Mouse (Mus musculus): ENCODE results near the gene Car5a.

DNA sequence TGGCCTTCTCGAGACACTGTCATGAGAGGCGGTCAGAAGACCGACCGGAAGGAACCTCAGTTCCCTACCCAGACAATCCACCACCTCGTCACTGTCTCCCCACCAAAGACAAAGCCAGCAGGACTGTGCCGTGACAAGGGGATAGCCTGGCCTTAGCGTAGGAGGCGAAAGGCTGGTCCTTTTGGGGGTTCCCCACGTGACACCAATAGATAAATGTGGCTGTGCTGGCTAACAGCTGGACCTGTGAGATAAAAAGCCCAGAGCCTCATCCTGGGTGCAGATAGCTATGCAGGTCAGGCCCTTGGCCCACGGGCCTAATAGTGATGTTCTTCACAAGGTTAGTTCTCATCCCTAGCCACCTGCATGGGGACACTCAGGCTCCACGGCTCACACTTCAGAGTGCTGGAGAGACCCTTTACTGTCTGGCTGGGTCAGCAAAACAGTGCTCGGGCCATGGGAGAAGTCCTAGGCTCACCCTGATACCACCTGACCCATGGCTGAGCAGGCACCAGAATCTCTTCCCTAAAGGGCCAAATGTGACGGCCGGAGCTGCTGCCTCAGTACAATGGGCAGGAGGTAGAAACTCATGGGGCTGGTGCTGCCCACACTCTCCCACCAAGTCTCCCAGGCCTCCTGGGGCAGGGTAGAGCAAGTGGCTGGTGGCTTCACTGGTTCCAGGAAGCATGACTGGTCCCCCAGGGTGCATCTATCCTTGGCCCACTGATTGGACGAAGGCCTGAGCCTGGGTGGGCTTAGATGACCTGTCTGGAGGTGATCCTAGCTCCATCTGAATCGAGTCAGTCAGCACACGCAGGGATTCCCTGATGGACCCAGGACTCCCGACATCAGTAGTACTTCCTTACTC lies 45.3 kb downstream of the Car5a start:
- no peak for TF ChIP-seq POLR2AphosphoS5 (IDR thresholded peaks at IDR 0.05; ENCODE audit: insufficient replicate concordance, low read depth, low read length)
- TF ChIP-seq TAL1 (conservative IDR thresholded peaks at IDR 0.05; ENCODE audit: low read depth, low read length): peak; percentile 92
- no peak for TF ChIP-seq CTCF (IDR thresholded peaks at IDR 0.05; ENCODE audit: low read depth, low read length)
- TF ChIP-seq GATA1 (IDR thresholded peaks at IDR 0.05; ENCODE audit: borderline replicate concordance, low read length): no peak
- TF ChIP-seq GATA2 (IDR thresholded peaks at IDR 0.05; ENCODE audit: borderline replicate concordance, low read depth, low read length): no peak
